Mouse (Mus musculus) limb, embryonic 14.5 days (tissue): ENCODE data around the gene Fbln1. TPM values are rescaled to one million over a fixed set of nuclear protein-coding genes. Genes with fewer than 3 reads are reported as not detected.

Source experiments
- ATAC-seq: fragments of 200-750 bp; cut with Nextera tagmentation; 2 replicates; pipeline ENCODE4 v1.8.0; 2017; ENCODE audit warnings: low read depth, moderate number of reproducible peaks, moderate TSS enrichment; ENCODE audit not compliant: low FRiP score
- DNase-seq: peaks from one replicate; pipeline ENCODE4 v3.0.0-alpha.2; 2015; ENCODE audit warnings: low spot score
- H3K27ac ChIP-seq: fragments of 300-500 bp; sonication (generic); replicated peaks from 2 replicates; pipeline ENCODE4 v1.5.1; 2014; ENCODE audit warnings: low read depth, mild to moderate bottlenecking, low read length, moderate library complexity, mixed read lengths
- H3K27me3 ChIP-seq: fragments of 300-500 bp; sonication (generic); 2 replicates; pipeline ENCODE4 v1.6.1; 2014; ENCODE audit warnings: low read length, mixed read lengths; ENCODE audit not compliant: control insufficient read depth, insufficient read depth
- H3K36me3 ChIP-seq: fragments of 300-500 bp; sonication (generic); 2 replicates; pipeline ENCODE4 v1.6.1; 2014; ENCODE audit warnings: mild to moderate bottlenecking, low read length, moderate library complexity, mixed read lengths; ENCODE audit not compliant: control insufficient read depth, insufficient read depth
- H3K4me1 ChIP-seq: fragments of 300-500 bp; sonication (generic); 2 replicates; pipeline ENCODE4 v1.6.1; 2014; ENCODE audit warnings: antibody characterized with exemption, low read length, mixed read lengths; ENCODE audit not compliant: control insufficient read depth, insufficient read depth
- H3K4me2 ChIP-seq: fragments of 300-500 bp; sonication (generic); replicated peaks from 2 replicates; pipeline ENCODE4 v1.6.1; 2014; ENCODE audit warnings: low read depth, mild to moderate bottlenecking, low read length, moderate library complexity; ENCODE audit not compliant: severe bottlenecking
- H3K4me3 ChIP-seq: fragments of 300-500 bp; sonication (generic); replicated peaks from 2 replicates; pipeline ENCODE4 v1.5.1; 2014; ENCODE audit warnings: low read length
- H3K9ac ChIP-seq: fragments of 300-500 bp; sonication (generic); 2 replicates; pipeline ENCODE4 v1.6.1; 2014; ENCODE audit warnings: mild to moderate bottlenecking, low read depth, low read length, moderate library complexity; ENCODE audit not compliant: severe bottlenecking
- H3K9me3 ChIP-seq: fragments of 300-500 bp; sonication (generic); 2 replicates; pipeline ENCODE4 v1.6.1; 2016; ENCODE audit warnings: low read length; ENCODE audit not compliant: control insufficient read depth
- POLR2A ChIP-seq: fragments of 200-500 bp; IDR thresholded peaks from 2 replicates; pipeline ENCODE4 v1.8.0; 2012; ENCODE audit warnings: inconsistent platforms, mild to moderate bottlenecking, moderate library complexity, borderline replicate concordance; ENCODE audit not compliant: insufficient read depth, insufficient read length; ENCODE audit errors: extremely low read depth
- WGBS: fragments of 180-500 bp; shearing (Covaris S2); extraction: QIAGEN DNeasy Blood & Tissue Kit; methylation state at CpG from one replicate; pipeline ENCODE4 v1.1.7; 2014; 5-methylcytosine and 5-hydroxymethylcytosine counted together
- polyA plus RNA-seq, 2 experiments: library from polyadenylated mRNA; depleted of rRNA in 1 of 2; stranded (reverse) in 1 of 2; unstranded in 1 of 2; fragments of >200 nt; fragmentation: Nextera tagmentation in 1 of 2; extraction: Ambion mirVana in 1 of 2; gene quantifications; 2 replicates each; pipeline versions ENCODE4 v1.2.1 to v1.2.3; 2012 to 2014

Fbln1 gene
- polyA plus RNA-seq, 2 experiments: 255 to 265 TPM

- Histone ChIP-seq H3K36me3 (peaks cover 32% of the 10 kb centered on the region), H3K4me3 (no peak overlapping the region), H3K9ac (no peak overlapping the region), H3K4me1 (no peaks in the 10 kb centered on the region), H3K9me3 (no peaks in the 10 kb centered on the region), H3K27ac (no peak overlapping the region), H3K4me2 (no peak overlapping the region), H3K27me3 (no peaks in the 10 kb centered on the region)
- 0 out of 2 replicates have a peak, but pooled peaks have one; percentile 47 for ATAC-seq
- WGBS: 38% methylated on average over 14 of the region's 14 CpGs
- peak; percentile 88 for DNase-seq
- no peak for TF ChIP-seq POLR2A
Observed at GRCm38 (mm10) chr15:85266729-85267434, 61.1 kb downstream of the Fbln1 start.

GRCm38 (mm10) chr15:85267891-85268290, 62.1 kb downstream of the Fbln1 start:
- peaks cover 32% of the 10 kb centered on the region for H3K36me3 ChIP-seq
- H3K4me1 ChIP-seq: no peaks in the 10 kb centered on the region
- H3K9ac ChIP-seq: no peak overlapping the region
- H3K4me2 ChIP-seq: no peak overlapping the region
- DNase-seq: no peak
- no peak overlapping the region for H3K27ac ChIP-seq
- H3K27me3 ChIP-seq: no peaks in the 10 kb centered on the region
- TF ChIP-seq POLR2A: no peak
- ATAC-seq: no peak
- no peaks in the 10 kb centered on the region for H3K9me3 ChIP-seq
- H3K4me3 ChIP-seq: no peak overlapping the region
- WGBS: 82% methylated on average over 19 of the region's 19 CpGs

GRCm38 (mm10) chr15:85272988-85273387, 67.2 kb downstream of the Fbln1 start:
- Histone ChIP-seq H3K4me1 (no peaks in the 10 kb centered on the region), H3K9ac (no peak overlapping the region), H3K4me3 (no peak overlapping the region), H3K27ac (no peak overlapping the region), H3K36me3 (0 out of 2 replicates have a peak, but pooled peaks cover 12% of the 10 kb centered on the region), H3K27me3 (no peaks in the 10 kb centered on the region), H3K9me3 (no peaks in the 10 kb centered on the region), H3K4me2 (no peak overlapping the region)
- ATAC-seq (no peak), DNase-seq (no peak)
- WGBS: 37% methylated on average over 10 of the region's 11 CpGs
- TF ChIP-seq POLR2A: no peak

GRCm38 (mm10) chr15:85277221-85277620, 71.5 kb downstream of the Fbln1 start:
- peaks cover 8% of the 10 kb centered on the region; the same call in 1 of the 2 replicates for H3K36me3 ChIP-seq
- ATAC-seq: no peak
- no peak for DNase-seq

GRCm38 (mm10) chr15:85278986-85279385, 73.2 kb downstream of the Fbln1 start:
- H3K9ac ChIP-seq: no peak overlapping the region
- no peak for ATAC-seq
- no peak overlapping the region for H3K27ac ChIP-seq
- DNase-seq: no peak
- H3K9me3 ChIP-seq: no peaks in the 10 kb centered on the region
- H3K4me3 ChIP-seq: no peak overlapping the region
- 89% methylated on average over 5 of the region's 5 CpGs for WGBS
- H3K4me1 ChIP-seq: no peaks in the 10 kb centered on the region
- no peak overlapping the region for H3K4me2 ChIP-seq
- TF ChIP-seq POLR2A: no peak
- peaks cover 6% of the 10 kb centered on the region; the same call in 1 of the 2 replicates for H3K36me3 ChIP-seq
- H3K27me3 ChIP-seq: no peaks in the 10 kb centered on the region

More at GRCm38 (mm10) chr15:85277221-85277620, 71.5 kb downstream of the Fbln1 start:
- H3K27me3 ChIP-seq: no peaks in the 10 kb centered on the region
- no peaks in the 10 kb centered on the region for H3K9me3 ChIP-seq
- 86% methylated on average over 8 of the region's 8 CpGs for WGBS
- no peak overlapping the region for H3K27ac ChIP-seq
- no peak overlapping the region for H3K9ac ChIP-seq
- no peak for TF ChIP-seq POLR2A
- H3K4me3 ChIP-seq: no peak overlapping the region
- no peaks in the 10 kb centered on the region for H3K4me1 ChIP-seq
- H3K4me2 ChIP-seq: no peak overlapping the region
